Mouse (Mus musculus) stomach, postnatal 0 days (tissue): ENCODE measurements around the gene Crtc1.

Source experiments
- CTCF ChIP-seq: IDR thresholded peaks from 2 replicates; pipeline ENCODE4 v1.5.1; 2016; ENCODE audit warnings: antibody characterized with exemption, low read depth, mild to moderate bottlenecking, moderate library complexity
- EP300 ChIP-seq: optimal IDR thresholded peaks from 2 replicates; pipeline ENCODE3; 2016; ENCODE audit warnings: antibody characterized with exemption

DNA sequence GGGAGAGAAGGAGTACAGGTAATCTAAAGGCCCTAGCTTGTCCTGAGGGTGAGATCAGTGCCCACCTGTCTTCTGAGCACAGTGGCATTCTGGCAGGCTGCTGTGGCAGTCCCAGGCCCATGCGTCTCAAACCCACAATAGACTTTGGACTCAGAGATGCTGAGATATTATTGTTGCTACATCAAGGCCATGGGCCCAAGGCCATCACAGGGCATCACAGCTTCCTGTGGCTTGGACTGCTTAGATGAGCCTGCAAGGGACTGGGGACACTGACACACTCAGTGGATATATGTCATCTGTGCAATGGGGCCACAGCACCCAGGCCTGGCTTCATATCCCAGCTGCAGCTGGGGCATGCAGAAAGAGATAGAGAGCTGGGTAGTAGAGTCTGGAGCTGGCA lies 17.6 kb upstream of the Crtc1 start:
- TF ChIP-seq CTCF (no peak), EP300 (no peak)
